Mouse (Mus musculus) mouse embryonic stem cell (cell line): ENCODE measurements around the gene Tenm3.

Experiments used
- in situ Hi-C, 2 experiments: fragments of 300-500 bp; cut with MboI; formaldehyde crosslinking; loops; 1 replicate in 1 of 2; 3 replicates in 1 of 2; pipeline ENCODE4 v1.14.3; 2019 to 2020; ENCODE audit warnings: low sequenced_read_pairs in 2 of 2, low pct_unique_long_range_greater_than_20kb in 1 of 2, mixed read lengths in 1 of 2; ENCODE audit not compliant: unreplicated experiment in 1 of 2

Tenm3 gene

GRCm38 (mm10) chr8:48704485-48704884, 139.3 kb downstream of the Tenm3 start:
- in situ Hi-C loops = no loop called here

GRCm38 (mm10) chr8:48690665-48691395, 152.9 kb downstream of the Tenm3 start:
- in situ Hi-C loops = no loop called here

GRCm38 (mm10) chr8:48688706-48689105, 155.0 kb downstream of the Tenm3 start:
- in situ Hi-C loops = no loop called here

DNA sequence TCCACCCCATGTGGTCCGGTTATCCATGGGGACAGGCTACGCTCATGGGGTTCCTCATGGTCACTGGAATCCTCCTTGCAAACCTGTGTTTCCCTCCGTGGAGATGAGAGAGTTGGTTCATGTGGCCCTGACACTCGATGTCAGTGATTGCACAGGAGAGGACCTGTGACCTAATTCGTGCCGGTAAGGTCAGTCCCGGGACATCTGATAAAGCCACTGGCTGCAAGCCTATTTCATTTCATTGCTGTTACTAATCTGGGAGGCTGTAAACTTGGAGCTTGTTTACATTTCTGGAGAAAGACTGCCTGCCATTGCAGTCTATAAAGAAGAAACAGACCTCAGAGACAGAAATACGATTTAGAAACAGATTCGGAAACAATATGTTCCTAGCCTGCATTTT, 155.6 kb downstream of the Tenm3 start:
- in situ Hi-C loops = no loop called here

DNA sequence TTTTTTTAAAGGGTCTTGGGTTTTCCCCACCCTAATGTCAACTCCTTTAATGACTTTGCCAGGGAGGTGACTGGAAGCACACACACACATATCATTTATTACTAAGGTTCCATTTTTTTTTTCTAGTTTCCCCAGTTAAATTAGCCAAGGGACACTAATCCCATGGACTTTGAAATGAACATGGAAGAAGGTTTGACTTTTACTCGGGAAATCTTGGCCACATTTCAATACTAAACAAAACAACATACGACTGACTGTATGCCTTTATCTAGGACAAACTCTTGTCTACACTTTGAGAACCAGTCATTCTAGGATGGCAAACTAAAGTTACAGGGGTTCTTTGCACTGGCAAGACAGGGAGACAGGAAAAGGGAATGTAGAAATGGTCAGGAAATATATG, 170.3 kb downstream of the Tenm3 start:
- in situ Hi-C loops = loop anchor here in 1 of 2 experiments (25.0 kb wide), 1 partner anchor 364 kb away; no protein-coding TSS in a partner anchor

DNA sequence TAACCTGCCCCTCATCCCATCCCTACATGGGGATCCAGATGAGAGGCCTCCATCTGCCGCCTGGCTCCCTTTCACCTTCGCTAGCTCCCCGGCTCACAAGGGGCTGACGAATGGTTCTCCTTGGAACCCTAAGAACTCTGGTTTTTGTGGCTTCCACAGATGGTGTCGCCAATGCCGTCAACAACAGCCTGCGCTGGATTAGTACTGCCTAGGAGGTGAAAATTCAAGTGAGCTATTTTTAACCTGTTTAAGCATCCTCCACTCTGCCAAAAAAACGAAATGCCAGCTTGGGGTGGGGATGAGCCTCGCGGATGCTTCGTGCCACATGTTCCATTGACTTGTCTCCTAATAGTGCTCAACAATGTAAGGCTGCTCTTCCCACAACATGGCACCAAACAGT, 171.3 kb downstream of the Tenm3 start:
- in situ Hi-C loops = loop anchor here in 1 of 2 experiments (25.0 kb wide), 1 partner anchor 365 kb away; no protein-coding TSS in a partner anchor

DNA sequence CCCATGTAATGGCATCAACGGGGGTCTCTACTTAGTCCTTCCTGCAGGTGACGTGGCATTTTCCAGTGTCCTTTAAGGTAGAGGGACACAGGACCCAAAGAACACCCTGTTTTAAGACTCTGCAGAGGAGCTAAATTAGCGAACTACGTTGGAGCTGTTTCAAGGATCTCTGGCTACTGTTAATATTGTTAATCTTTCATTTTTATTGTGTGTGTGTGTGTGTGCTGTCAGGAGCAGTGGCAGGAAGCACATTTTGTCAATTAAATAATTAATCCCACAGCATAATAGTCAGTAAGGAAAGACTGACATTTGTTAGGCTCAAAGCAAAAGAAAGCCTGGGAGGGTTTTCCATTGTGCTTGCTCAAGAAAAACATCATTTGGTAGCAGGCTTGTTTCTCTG, 172.4 kb downstream of the Tenm3 start:
- in situ Hi-C loops = loop anchor here in 1 of 2 experiments (25.0 kb wide), 1 partner anchor 366 kb away; no protein-coding TSS in a partner anchor

- in situ Hi-C loops = loop anchor here in 1 of 2 experiments (25.0 kb wide), 1 partner anchor 366 kb away; no protein-coding TSS in a partner anchor
Observed at GRCm38 (mm10) chr8:48670895-48671294, 172.9 kb downstream of the Tenm3 start.

DNA sequence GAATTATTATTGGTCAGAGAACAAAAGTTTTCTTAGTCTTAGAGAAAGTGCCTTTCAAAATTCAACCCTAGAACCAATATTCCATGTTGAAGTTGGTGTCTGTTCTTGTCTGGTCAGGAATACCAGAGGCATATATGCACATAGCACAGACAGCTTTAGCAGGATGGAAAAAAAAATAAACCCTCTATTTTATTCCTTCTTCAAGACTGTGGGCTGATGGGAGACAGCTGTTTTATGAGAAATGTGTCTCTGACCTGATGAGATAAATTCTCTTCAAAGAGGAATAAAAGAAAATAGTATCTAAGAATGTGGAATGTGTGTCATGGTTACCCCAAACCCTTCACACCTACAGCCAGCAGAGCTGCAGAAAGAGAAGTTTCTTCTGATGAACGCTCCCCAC, 173.4 kb downstream of the Tenm3 start:
- in situ Hi-C loops = loop anchor here in 1 of 2 experiments (25.0 kb wide), 1 partner anchor 367 kb away; no protein-coding TSS in a partner anchor

DNA sequence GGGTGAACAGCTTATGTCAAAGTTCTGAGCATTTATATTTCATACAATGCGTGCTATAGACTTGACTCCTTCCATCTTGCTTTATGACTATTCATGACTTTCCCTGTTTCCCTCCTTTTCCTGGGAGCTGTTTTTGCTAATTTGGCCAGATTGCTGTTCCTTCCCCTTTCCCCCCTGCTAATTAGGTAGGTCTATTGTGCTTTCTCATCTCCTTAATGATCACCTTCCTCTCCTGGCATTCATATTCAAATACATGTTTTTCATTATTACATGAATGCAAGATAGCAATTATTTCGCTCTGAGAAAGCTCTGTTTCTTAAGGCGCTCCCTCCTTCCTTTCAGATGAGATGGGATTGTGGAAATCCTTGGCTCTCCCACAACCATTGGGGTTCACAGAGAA, 178.6 kb downstream of the Tenm3 start:
- in situ Hi-C loops = loop anchor here in 1 of 2 experiments (25.0 kb wide), 1 partner anchor 372 kb away; no protein-coding TSS in a partner anchor

GRCm38 (mm10) chr8:48659226-48659625, 184.5 kb downstream of the Tenm3 start:
- in situ Hi-C loops = loop anchor here in 1 of 2 experiments (25.0 kb wide), 1 partner anchor 378 kb away; no protein-coding TSS in a partner anchor

DNA sequence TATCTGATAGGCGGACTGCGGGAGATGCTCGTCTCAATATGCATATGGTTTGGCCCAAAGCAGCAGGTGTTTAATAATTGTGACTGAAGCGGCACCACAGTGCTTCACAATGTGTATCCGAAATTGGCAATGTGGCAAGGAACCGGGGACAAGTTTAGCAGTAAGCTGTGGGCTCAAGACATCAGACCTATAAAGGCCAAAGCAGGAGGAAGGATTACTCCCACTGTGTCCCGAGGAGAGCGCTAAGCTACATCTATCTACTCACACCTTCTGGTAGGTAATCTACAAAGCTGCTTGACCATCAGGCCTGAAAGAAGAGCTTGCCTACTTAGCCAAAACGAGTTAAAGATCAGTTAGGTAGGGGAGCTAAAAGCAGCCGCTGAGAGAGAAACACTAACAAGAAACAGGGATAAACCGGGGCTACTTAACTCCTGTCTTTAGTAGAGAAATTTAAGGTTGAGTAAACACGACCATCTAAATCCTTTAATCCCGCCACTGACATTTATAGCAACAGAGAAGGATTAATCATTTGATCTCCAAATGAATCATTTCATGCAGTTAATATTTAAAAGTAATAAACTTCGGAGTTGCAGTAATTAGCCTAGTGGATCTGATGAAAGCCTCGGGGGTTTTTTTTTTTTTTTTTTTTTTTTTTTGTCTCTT, 188.2 kb downstream of the Tenm3 start:
- in situ Hi-C loops = loop anchor here in 1 of 2 experiments (25.0 kb wide), 1 partner anchor 382 kb away; no protein-coding TSS in a partner anchor

DNA sequence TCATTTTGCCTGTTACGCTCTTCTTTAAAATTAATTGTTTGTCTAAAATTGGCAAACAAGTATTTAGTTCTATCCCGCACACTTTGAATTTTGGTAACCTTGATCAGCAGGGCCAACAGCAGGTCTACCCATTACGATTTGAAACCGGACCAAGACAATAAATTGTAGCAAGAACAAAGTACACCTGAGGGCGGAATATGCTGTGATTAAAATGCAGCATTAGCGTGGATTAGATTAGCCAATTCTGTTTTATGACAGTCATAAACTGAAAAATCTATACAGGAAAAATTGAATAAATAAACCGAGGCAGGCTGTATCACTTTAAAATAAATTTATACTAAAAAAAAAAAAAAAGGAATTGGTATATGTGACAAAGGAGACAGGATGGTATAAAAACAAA, 193.9 kb downstream of the Tenm3 start:
- in situ Hi-C loops = loop anchor here in 1 of 2 experiments (25.0 kb wide), 1 partner anchor 387 kb away; no protein-coding TSS in a partner anchor

DNA sequence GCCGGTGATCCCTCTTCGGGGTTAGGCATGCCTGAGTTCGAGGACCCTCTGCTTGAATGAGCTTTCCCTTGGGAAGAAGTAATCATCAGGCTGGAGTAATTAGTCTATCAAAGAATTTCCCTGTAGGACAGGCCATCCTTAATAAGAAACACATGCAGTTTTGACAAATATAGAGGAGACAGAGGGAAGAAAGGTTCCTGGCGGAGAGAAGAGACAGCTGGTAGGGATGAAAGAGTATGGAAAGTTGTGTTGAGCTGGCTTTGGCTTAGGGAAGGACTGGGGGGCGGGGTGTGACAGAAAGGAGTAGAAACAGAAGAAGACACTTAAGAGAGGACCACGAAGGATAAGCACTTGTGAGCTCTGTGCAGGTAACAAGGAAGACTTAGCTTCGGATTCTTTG, 194.3 kb downstream of the Tenm3 start:
- in situ Hi-C loops = no loop called here

DNA sequence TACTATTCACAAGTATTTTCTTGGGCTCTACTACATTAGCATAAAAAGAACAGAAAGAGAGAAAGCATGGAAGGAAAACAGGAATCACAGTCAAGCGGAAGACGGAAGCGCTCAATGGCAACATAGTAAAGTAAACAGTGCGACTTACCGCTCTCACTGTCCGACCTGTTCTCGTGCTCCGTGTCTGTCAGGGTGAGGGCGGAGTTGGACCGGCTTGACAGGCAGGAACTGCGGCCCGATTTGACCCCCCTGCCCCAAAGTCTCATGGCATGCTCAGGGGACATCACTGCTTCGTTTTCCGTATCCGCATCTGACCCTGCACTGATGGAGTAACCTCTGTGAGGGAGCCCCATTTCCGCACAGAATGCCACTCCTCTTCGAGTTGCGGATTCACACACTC, 197.6 kb downstream of the Tenm3 start:
- in situ Hi-C loops = no loop called here

GRCm38 (mm10) chr8:48638129-48638528, 205.6 kb downstream of the Tenm3 start:
- in situ Hi-C loops = no loop called here

- in situ Hi-C loops = no loop called here
Observed at GRCm38 (mm10) chr8:48636979-48637378, 206.8 kb downstream of the Tenm3 start.

DNA sequence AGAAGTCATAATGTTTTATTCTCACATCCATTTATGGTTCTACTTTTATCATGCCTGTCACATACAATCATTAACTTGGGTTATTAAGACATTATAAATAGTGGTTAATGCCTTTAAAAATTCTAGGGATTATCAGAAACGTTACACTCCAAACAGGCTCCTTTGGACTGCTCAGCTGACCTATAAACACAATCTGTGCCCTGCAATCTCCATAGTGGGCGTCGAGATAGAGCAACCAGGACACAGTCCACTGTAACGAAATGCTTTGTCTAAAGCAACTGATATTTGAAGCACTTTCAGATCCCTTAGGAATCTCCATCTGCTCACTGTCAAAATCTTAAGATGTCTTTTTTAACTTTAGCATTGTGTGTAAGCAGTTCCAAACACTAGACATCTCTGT, 207.9 kb downstream of the Tenm3 start:
- in situ Hi-C loops = no loop called here

DNA sequence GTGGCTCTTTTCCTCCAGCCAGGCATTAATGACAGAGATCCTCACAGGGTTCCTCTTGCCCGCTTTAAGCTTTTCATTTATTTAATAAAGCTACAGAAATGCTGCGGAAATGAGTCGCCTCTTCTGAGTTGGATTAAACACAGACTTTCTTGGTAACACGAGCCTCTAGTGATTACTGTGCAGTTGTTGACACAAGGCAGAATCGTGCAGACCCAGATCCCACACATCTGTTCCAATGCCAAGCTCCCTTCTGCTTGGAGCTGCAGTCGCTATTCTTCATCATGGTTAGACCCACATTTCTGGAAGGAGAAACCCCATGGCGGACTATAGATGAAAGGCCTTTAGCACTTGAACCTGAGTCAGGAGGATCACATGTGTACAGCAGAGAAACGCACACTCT, 210.3 kb downstream of the Tenm3 start:
- in situ Hi-C loops = no loop called here
